Mouse (Mus musculus) E14TG2a.4 (cell line): ENCODE results near the gene Fbxo3.

ENCODE experiments used
- CTCF ChIP-seq: conservative IDR thresholded peaks from 2 replicates; pipeline ENCODE4 v1.5.1; 2014; ENCODE audit warnings: low read length
- NANOG ChIP-seq: IDR thresholded peaks from 2 replicates; pipeline ENCODE4 v1.6.1; 2014; ENCODE audit warnings: borderline replicate concordance, low read length, mixed read lengths
- POU5F1 ChIP-seq: IDR thresholded peaks from 2 replicates; pipeline ENCODE4 v1.6.1; 2014; ENCODE audit warnings: low read length, borderline replicate concordance

DNA sequence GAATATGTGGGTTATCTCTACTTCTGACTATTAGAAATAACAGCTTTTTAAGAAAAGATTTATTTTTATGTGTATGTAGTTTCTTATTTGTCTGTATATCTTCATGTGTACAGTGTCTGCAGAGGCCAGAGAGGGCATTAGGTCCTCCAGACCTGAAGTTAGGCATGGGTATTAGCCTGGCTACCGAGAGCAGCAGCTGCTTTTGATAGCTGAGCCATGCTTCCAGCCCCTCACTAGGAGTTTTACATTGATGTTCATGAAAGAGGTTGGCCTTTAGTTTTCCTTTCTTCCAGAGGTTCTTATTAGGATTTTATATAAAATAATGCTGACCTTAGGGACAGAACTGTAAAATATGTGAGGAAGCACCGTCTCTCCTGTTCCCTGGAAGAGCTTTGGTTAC lies 10.7 kb downstream of the Fbxo3 start:
- TF ChIP-seq CTCF (no peak), NANOG (no peak), POU5F1 (no peak)
